Mouse (Mus musculus): ENCODE measurements around the gene Tmem170b.
"Not testable (repeated sequence)": the region's sequence is repeated elsewhere in the genome, so short reads cannot be mapped to it uniquely, and the experiment has no call there.

Tmem170b gene

GRCm38 (mm10) chr13:41653791-41654190, 48.1 kb downstream of the Tmem170b start:
- in situ Hi-C loops (cut with MboI; ENCODE audit: low pct_unique_long_range_greater_than_20kb in 1 of 2, low sequenced_read_pairs in 2 of 2, unreplicated experiment in 1 of 2) = no loop called here

GRCm38 (mm10) chr13:41655576-41656090, 49.9 kb downstream of the Tmem170b start:
- in situ Hi-C loops (cut with MboI; ENCODE audit: low pct_unique_long_range_greater_than_20kb in 1 of 2, low sequenced_read_pairs in 2 of 2, unreplicated experiment in 1 of 2) = no loop called here

GRCm38 (mm10) chr13:41660052-41660793, 54.5 kb downstream of the Tmem170b start:
- in situ Hi-C loops (cut with MboI; ENCODE audit: low pct_unique_long_range_greater_than_20kb in 1 of 2, low sequenced_read_pairs in 2 of 2, unreplicated experiment in 1 of 2) = no loop called here

- in situ Hi-C loops (cut with MboI; ENCODE audit: low pct_unique_long_range_greater_than_20kb in 1 of 2, low sequenced_read_pairs in 2 of 2, unreplicated experiment in 1 of 2) = no loop called here
These were observed 55.4 kb downstream of the Tmem170b start for GRCm38 (mm10) chr13:41661116-41661515.

- in situ Hi-C loops (cut with MboI; ENCODE audit: low pct_unique_long_range_greater_than_20kb in 1 of 2, low sequenced_read_pairs in 2 of 2, unreplicated experiment in 1 of 2) = no loop called here
These were observed 56.8 kb downstream of the Tmem170b start for GRCm38 (mm10) chr13:41662401-41663070.

- in situ Hi-C loops (cut with MboI; ENCODE audit: low pct_unique_long_range_greater_than_20kb in 1 of 2, low sequenced_read_pairs in 2 of 2, unreplicated experiment in 1 of 2) = no loop called here
These were observed 57.9 kb downstream of the Tmem170b start for GRCm38 (mm10) chr13:41663501-41664195.

- in situ Hi-C loops (cut with MboI; ENCODE audit: low pct_unique_long_range_greater_than_20kb in 1 of 2, low sequenced_read_pairs in 2 of 2, unreplicated experiment in 1 of 2) = no loop called here
These were observed 64.2 kb downstream of the Tmem170b start for GRCm38 (mm10) chr13:41669951-41670350.

GRCm38 (mm10) chr13:41670386-41671130, 64.9 kb downstream of the Tmem170b start:
- in situ Hi-C loops (cut with MboI; ENCODE audit: low pct_unique_long_range_greater_than_20kb in 1 of 2, low sequenced_read_pairs in 2 of 2, unreplicated experiment in 1 of 2) = no loop called here

- in situ Hi-C loops (cut with MboI; ENCODE audit: low pct_unique_long_range_greater_than_20kb in 1 of 2, low sequenced_read_pairs in 2 of 2, unreplicated experiment in 1 of 2) = no loop called here
These were observed 65.5 kb downstream of the Tmem170b start for GRCm38 (mm10) chr13:41671136-41671705.

- in situ Hi-C loops (cut with MboI; ENCODE audit: low pct_unique_long_range_greater_than_20kb in 1 of 2, low sequenced_read_pairs in 2 of 2, unreplicated experiment in 1 of 2) = not testable (repeated sequence)
These were observed 67.2 kb downstream of the Tmem170b start for GRCm38 (mm10) chr13:41672904-41673303.

GRCm38 (mm10) chr13:41673541-41673940, 67.8 kb downstream of the Tmem170b start:
- in situ Hi-C loops (cut with MboI; ENCODE audit: low pct_unique_long_range_greater_than_20kb in 1 of 2, low sequenced_read_pairs in 2 of 2, unreplicated experiment in 1 of 2) = no loop called here

GRCm38 (mm10) chr13:41674608-41675007, 68.9 kb downstream of the Tmem170b start:
- in situ Hi-C loops (cut with MboI; ENCODE audit: low pct_unique_long_range_greater_than_20kb in 1 of 2, low sequenced_read_pairs in 2 of 2, unreplicated experiment in 1 of 2) = not testable (repeated sequence)

GRCm38 (mm10) chr13:41675498-41675897, 69.8 kb downstream of the Tmem170b start:
- in situ Hi-C loops (cut with MboI; ENCODE audit: low pct_unique_long_range_greater_than_20kb in 1 of 2, low sequenced_read_pairs in 2 of 2, unreplicated experiment in 1 of 2) = no loop called here

- in situ Hi-C loops (cut with MboI; ENCODE audit: low pct_unique_long_range_greater_than_20kb in 1 of 2, low sequenced_read_pairs in 2 of 2, unreplicated experiment in 1 of 2) = no loop called here
These were observed 70.5 kb downstream of the Tmem170b start for GRCm38 (mm10) chr13:41675966-41676835.

- in situ Hi-C loops (cut with MboI; ENCODE audit: low pct_unique_long_range_greater_than_20kb in 1 of 2, low sequenced_read_pairs in 2 of 2, unreplicated experiment in 1 of 2) = no loop called here
These were observed 71.1 kb downstream of the Tmem170b start for GRCm38 (mm10) chr13:41676836-41677186.

GRCm38 (mm10) chr13:41680854-41681549, 75.3 kb downstream of the Tmem170b start:
- in situ Hi-C loops (cut with MboI; ENCODE audit: low pct_unique_long_range_greater_than_20kb in 1 of 2, low sequenced_read_pairs in 2 of 2, unreplicated experiment in 1 of 2) = no loop called here
